Mouse (Mus musculus) heart, adult 9 months (tissue): ENCODE measurements around the gene Malsu1.

Experiments
- DNase-seq, 2 experiments: peaks; one replicate each; pipeline ENCODE4 v3.0.0; 2022; ENCODE audit warnings: low spot score in 2 of 2

The Malsu1 gene

DNA sequence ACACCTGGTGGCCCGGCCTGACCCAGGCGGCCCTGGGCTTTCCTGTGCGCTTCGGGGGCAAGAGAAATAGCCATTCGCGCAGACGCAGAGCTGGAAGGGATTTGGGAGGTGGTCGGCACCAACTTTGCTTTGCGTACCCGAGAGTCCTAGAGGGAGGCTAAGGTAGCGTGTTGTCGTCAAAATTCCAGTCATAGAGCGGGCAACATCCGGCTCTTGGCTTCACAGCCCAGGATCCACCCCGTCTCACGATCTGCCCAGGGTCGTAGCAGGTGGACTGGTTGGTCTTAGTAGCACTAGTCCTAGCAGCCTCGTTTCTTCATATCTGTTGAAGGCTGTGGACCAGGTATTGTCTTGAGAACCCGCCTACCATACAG is 509 bp downstream of the Malsu1 start:
- DNase-seq = peak in 1 of 2 experiments; percentile 8

DNA sequence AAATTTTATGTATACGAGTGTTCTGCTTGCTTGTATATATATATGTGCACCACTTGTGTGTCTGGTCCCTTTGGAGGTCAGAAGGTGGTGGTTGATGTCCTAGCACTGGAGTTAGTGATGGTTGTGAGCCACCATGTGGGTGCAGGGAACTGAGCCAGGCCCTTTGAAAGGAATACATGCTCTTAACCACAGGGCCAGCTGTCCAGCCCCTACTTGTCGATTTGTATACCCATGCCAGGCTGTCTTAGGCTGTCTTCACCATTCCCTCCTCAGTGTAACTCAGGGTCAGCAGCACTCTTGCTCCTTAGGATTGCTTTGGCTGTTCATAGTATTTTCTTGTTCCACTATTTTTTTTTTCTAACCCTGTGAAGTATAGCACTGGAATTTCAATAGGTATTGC is 4.3 kb downstream of the Malsu1 start:
- no peak for DNase-seq

DNA sequence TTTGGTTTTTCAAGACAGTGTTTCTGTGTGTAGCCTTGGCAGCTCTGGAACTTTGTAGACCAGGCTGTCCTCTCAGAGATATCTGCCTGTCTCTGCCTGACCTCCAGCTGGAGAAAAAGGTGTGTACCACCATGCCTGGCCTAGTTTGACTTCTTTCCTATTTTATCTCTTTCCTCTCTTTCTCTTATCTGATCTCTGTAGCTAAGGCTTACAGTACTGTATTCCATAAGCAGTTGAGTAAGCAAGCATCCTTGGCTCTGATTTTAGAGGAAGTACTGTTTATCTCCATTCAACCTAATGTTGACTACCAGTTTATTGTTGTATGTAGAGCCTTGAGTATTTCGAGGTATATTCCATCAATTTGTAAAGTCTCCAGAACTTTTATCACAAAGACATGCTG is 5.7 kb downstream of the Malsu1 start:
- no peak for DNase-seq

DNA sequence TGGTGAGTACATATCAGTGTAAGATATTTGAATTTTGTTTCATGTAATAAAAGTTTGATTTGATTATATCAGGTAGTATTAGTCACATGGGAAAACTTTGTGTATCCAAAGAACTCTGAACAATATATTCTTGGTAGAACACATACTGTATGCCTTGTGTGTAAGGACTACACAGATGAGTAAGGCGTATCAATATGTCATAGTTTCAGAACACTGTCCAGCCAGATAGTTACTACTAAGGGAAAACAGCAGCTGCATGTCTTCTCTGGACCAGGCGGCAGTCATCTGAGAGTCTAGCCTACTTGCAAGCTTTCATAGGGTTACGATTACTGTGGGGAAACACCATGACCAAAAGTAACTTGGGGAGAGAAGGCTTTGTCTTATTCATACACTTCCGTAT is 9.4 kb downstream of the Malsu1 start:
- no peak for DNase-seq

DNA sequence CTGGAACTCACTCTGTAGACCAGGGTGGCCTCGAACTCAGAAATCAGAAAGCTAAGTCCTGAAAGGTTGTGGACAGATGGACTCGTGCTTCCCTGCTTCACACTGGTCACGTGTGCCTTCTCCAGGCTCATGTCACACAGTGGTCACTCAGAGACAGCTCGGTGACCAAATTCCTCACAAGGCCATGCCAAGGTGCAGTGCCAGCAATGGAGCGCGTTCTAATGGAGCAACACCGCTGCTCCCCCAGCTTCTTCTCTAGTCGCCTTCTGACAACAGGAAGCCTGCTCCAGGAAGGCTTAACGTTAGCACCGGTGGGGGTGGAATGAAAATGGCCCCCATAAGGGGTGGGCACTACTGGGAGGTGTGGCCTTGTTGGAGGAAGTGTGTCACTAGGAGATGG is 21.4 kb downstream of the Malsu1 start:
- no peak for DNase-seq

DNA sequence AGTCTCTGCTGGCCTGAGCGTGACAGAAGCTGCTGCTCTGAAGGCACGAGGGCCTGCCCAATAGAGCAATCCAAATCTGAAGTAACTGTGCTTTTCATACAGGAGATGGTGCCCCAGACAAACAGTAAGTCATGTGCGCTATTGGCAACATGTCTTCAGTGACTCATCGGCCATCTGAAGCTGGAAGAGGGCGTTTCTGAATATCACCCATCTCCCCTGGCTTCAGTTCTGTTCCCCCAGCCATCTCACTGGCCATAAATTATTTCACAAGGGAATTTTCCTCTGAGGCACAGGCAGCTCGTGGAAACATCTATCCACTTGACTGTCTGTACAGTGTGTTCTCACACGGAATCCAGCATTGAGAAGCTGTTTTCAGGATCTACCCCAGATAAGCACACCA is 22.8 kb downstream of the Malsu1 start:
- DNase-seq = peak; percentile 68 to 74

DNA sequence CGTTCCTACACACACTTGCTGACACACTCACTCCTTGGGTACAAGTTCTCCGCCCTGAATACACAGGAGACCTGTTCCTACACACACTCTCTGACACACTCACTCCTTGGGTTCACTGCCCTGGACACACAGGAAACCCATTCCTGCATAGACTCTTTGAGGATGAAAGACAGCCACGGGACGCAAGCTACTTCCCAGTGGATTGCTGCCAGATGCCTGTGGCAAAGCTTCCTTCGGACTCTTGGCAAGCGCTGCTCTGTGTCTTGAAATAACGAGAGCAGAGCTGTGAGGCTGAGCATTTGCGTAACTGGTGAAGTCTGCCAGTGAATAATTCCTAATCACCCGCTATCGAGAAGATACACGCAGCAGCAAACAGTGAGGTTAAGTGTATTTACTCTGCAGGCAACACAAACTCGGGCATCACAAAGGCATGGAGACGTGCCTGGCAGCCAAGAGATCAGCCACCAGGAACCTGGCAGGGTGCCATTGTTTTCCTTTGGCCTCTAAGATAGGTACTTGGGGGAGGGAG is 23.4 kb downstream of the Malsu1 start:
- DNase-seq = peak; percentile 84 to 88

DNA sequence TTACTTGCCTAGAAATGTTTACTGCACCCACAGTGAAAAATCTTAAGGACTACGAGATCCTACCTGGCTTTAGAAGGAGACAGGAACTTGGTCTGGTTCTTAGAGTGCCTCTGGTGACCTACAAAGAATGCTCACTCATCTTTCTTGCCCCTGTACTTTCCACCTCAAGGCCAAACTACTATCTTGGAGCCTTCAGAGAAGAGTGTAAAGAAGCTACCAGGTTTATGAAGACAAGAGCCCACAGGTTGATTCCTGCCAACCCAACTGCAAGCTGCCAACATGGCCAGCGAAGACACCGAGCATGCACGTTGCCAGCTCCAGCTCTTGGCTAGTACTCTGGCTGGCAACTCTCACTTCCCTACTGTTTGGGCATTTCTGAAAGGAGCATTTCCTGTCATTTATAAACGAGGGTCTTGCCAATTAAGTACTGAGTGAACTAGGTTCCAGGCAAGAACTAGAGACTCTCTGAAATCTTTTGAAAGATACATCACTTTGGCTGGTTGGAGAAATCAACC is 24.1 kb downstream of the Malsu1 start:
- DNase-seq = peak; percentile 8 to 15

DNA sequence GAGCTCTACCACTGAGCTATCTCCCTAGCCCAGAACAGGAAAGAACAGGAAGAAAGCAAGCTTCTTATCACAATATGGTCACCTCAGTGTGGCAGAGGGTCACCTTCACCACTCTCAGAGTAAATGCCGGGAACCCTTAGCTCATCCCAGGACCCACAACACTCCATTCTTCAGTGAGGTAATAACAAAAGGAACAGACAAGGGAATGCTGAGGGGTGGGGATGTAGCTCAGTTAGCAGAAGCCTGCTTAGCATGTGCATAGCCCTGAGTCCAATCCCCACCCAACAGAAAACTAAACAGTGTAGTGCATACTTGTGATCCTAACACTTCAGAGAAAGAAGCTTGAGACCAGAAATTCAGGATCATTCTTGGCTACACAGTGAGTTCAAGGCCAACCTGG is 25.5 kb downstream of the Malsu1 start:
- no peak for DNase-seq

DNA sequence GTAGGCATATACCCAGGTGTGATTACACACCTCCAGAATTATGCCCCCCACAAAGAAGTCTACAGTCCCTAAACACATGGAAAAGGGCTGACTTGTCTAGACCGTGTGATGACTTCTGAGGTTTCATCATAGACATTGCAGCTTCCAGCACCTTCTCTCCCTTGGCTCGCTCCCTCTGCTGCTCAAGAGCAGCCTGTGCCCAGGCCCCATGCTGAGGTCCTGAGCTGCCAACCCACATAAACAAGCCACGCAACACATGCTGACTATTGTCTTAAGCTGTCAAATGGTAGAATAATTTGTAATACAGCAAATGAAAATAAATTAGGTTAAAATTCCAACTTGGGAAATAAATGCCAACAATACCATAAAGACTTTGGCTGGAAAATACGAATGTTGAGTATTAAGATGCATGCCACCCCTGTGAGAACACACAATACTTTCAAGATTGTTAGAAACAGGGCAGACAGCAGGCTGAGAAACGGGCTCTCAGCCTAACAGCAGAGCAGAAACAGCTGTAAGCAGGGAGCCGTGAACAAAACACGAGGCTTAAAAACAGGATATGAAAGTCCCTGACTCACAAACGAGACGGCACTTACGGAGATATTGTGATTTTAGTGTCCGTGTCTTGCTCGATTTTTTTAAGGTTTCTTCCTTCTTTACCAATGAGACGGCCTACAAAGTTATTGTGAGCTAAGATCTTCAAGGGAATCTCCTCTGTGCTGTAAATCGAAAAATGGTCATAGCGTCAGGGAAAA is 33.3 kb downstream of the Malsu1 start:
- no peak for DNase-seq

DNA sequence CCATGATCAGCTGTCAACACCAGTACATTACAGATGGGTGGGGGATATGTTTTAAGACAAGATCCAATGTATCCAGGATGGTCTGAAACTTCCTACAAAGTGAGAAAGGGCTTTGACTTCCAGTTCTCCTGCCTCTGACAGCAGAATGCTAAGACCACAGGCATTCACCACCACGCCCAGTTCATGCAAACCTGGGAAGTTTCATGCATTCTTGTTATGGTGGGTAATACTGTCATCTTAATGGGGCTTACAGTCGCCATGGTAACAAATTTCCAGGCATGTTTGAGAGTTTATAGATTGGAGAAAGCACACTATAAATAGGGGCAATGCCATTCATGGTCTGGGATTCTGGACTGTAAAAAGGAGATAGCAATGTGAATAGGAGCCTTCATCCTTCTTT is 35.6 kb downstream of the Malsu1 start:
- no peak for DNase-seq

DNA sequence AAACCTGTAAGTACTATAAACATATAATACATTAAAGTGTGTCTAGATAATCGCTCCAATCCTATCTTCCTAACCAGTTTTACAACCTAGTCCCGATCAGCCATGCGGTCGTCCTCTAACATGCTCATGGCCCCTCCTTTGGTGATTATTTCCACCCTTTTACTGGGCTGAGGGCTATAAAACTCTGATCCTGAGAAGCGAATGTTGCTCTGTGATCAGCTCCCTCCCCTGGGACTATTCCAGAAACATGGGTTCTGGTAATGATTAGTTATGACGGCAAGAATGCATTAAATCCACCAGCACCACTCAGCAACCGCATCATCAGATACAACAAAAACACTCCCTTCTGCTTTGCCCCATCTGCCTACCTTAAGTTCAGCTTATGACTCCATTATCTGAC is 40.3 kb downstream of the Malsu1 start:
- DNase-seq = no peak

DNA sequence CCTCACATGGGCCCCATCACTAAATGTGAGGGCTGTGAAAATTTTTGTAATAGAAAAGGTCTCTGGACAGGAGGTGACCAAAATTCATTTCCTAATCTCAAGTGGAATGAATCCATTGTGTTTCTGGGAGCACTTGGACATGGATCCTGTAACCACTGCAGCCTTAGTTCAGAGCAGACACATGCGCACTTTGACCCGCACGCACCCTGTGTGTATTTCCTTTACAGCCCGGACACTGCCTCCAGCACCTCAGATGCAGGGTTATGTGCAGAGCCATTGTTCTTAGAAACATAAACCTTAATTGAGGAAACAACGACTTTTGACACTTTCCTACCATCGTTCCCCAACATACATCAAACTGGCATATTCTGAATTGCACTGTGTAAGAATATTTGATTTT is 40.9 kb downstream of the Malsu1 start:
- no peak for DNase-seq

DNA sequence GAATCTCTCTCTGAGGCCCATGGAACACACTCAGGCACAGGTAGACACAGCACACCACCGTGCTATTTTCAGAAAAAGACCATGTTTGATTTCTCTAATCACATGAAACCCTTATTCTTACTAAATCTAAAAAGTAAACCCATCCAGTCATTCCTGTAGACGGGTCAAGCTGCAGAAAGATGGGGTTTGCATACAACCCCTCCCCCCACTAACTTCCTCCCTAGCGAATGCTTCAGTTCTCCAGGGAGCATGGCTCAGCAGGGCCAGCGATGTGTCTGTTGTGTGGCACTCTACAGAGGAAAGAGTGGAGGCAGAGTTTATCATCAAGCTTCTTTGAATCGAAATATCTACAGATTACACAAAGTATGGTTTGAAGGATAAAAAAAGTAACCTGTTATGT is 42.0 kb downstream of the Malsu1 start:
- no peak for DNase-seq

DNA sequence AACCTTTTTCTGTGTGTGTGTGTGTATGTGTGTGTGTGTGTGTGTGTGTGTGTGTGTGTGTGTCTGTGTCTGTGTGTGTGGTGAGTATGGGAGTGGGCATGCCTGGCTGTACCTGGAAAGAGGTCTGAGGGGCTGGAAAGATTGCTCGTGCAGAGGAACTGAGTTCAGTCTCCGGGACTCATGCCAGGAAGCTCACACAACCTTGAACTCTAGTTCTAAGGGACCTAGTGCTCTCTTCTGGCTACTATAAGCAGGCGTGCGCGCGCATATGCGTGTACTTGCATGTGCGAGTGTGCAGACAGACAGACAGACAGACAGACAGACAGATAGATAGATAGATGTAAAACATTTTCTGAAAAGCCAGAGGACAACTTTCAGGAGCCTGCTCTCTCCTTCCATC is 42.6 kb downstream of the Malsu1 start:
- no peak for DNase-seq

DNA sequence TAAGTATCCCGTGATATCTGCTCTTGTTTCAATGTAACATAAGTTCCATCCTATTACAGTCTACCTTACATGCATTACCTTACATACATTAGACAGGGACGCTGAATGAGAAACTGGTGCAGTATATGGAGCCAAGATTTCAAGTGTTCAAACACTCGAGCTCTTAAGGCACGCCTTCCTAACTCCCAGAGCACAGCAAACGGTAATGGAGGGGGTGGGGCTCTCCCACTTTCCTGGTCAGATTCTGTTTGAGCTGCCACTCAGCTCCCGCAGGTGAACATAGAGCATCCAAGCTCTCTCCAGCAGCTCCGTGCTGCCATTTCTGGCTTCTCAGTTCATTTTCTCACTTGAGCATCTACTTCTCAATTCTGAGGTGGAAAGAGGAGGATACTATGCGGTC is 44.9 kb downstream of the Malsu1 start:
- DNase-seq = no peak

DNA sequence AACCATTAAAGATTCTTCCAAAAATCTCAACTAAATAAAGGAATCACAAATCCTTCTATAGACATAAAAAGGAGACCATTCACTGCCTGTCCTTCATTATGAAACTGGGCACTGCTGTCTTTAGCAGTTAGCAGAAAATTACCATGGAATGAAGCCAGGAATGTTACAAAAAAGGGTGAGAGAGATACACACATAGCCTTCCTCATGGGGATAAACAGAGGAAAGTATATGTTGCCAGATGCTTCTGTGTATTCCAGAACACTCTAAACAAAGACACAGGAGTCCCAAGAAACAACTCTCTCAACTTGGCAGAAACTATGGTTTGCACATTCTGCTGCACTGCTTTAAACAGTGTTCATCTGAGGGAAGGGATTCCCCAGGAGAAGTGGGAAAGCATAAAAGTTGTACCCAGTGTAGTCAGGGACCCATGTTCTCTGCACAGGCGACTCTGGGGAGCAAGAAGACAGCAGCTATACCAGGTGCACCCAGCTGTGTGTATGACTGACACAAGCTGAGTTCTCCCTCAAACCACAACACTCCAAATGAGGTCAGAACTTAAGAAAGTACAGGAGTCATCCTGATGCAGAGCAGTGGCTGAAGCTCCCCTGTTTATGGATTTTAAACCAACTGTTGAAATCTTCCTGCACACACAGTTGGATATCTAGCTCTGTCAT is 46.0 kb downstream of the Malsu1 start:
- DNase-seq = no peak

DNA sequence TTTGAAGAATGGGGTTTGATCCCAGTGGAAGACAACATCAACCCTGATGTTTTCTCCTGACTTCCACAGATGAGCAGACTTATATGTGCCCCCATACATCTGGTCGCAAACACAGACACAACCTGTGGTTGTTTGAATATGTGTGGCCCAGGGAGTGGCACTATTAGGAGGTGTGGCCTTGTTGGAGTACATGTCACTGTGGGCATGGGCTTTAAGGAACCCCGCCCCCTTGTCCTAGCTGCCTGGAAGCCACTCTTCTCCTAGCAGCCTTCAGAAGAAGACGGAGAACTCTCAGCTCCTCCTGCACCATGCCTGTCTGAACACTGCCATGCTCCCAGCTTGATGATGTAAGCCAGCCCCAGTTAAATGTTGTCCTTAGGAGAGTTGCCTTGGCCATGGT is 46.8 kb downstream of the Malsu1 start:
- no peak for DNase-seq

DNA sequence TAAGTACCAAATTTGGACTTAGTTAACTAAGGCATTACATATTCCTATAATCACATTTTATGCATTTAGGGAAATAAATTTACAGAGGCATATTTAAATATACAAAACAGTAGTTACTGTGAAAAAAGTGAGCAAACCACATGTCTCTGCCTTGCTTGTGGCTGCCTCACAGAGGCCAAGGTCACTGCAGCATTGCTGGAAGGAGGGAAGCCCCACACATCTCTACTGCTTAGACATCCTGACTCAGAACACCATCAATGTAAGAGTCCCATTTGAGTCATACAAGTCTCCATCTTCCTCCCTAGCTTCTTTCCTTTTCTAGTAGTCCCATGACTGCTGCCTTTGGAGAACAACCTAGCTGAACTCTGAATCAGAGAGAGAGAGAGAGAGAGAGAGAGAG is 56.7 kb downstream of the Malsu1 start:
- DNase-seq = no peak

DNA sequence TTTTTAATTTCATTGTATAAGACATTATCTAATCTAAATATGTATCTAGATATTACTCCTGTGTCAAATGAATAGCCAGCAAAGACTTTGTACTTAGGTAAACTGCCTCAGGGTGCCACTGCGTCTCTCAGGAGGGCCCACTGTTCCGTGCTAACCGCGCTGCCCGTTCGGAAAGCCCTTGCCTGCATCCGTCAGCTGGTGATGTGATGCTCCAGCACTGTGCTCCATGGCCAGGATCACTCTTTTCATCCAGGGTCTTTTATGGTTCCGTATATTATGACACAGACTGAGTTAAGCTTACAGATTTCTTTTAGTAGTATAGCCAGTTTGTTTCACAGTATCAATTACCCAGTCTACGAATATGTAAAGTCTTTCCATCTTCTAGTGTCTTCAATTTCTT is 58.3 kb downstream of the Malsu1 start:
- DNase-seq = no peak

DNA sequence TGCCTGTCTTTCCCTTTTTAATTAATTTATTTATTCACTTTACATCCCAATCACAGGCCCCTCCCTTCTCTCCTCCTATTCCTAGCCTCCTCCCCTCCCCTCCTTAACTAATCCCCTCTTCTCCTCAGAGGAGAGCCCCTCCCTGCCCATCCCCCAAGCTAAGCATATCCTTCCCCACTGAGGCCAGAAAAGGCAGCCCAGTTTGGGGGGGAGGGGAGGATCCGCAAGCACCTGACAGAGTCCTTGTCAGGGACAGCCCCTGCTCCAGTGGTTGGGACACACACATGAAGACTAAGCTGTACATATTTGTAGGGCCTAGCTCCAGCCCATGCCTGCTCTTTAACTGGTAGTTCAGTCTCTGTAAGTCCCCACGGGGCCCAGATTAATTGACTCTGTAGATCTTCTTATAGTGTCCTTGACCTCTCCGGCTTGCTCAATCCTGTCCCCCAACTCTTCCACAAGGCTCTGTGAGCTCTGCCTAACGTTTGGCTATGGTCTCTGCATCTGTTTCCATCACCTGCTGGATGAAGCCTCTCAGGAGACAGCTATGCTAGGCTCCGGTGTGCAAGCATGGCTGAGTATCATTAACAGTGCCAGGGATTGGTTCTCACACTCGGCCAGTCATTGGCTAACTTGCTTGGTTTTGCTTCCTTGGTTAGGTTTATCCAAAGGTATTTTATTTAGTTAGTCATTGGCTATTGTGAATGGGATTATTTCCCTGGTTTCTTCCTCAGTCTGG is 58.9 kb downstream of the Malsu1 start:
- DNase-seq = no peak
